Mouse (Mus musculus) testis, adult 2 months (tissue): ENCODE data around the gene Tnni1.

Experiments
- CTCF ChIP-seq: fragments of 200-500 bp; IDR thresholded peaks from 2 replicates; pipeline ENCODE4 v1.5.1; 2012; ENCODE audit warnings: low read depth, mild to moderate bottlenecking, inconsistent platforms, low read length, moderate library complexity; ENCODE audit not compliant: control insufficient read depth, insufficient read depth, insufficient replicate concordance
- POLR2A ChIP-seq: fragments of 200-500 bp; IDR thresholded peaks from 2 replicates; pipeline ENCODE4 v1.6.1; 2012; ENCODE audit warnings: low read depth, mild to moderate bottlenecking, inconsistent platforms, low read length, moderate library complexity; ENCODE audit not compliant: control insufficient read depth

DNA sequence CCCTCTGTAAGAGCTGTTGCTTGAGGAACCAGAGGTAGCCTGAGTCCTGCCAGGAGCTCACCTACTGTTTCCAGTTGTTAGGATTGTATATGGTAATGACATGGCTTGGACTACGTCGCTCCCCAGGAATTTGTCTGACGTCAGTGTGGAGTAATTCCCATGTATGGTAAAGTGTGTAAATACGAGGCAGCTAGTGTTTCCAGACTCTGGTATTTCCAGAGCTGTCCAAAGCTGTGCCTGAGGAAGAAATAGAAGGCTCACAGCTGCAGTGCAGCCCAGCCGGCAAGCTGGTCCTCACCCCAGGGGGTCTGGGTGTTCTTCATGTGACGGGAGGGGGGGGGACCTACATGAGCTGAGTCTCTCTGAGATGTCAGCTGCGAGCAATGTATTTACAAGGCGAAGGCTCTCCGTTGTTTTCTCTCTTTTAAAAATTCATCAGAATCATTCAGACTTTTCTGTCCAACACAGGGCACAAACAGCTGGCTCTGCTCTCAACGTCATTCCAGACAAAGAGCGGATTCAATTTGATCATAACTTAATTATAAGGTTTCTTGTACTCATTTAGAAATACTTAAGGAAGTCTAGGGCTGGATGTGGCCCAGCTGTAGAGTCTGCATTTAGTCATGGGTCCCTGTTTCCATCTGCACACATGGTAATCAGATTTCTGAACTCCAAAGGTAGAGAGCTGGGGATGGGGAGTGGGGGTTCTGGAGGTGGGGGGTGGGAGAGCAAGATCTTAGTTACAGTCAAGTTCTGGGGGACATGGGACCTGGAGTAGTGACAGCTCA, 47.1 kb upstream of the Tnni1 start:
- TF ChIP-seq CTCF (no peak), POLR2A (no peak)
